Mouse (Mus musculus) olfactory bulb, adult 2 months (tissue): ENCODE data around the gene Trappc6a. TPM values are rescaled to one million over a fixed set of nuclear protein-coding genes. Genes with fewer than 3 reads are reported as not detected.

Experiments
- H3K27ac ChIP-seq: fragments of 200-500 bp; 2 replicates; pipeline ENCODE4 v1.5.1; 2012; ENCODE audit warnings: low read depth, low read length; ENCODE audit not compliant: insufficient read depth
- H3K4me1 ChIP-seq: fragments of 200-500 bp; 2 replicates; pipeline ENCODE4 v1.6.1; 2012; ENCODE audit warnings: low read length; ENCODE audit not compliant: control insufficient read depth, insufficient read depth
- H3K4me3 ChIP-seq: fragments of 200-500 bp; 2 replicates; pipeline ENCODE4 v1.5.1; 2012; ENCODE audit warnings: mild to moderate bottlenecking, low read depth, low read length, moderate library complexity; ENCODE audit not compliant: insufficient read depth
- CTCF ChIP-seq: fragments of 200-500 bp; IDR thresholded peaks from 2 replicates; pipeline ENCODE4 v1.5.1; 2012; ENCODE audit warnings: low read depth, mild to moderate bottlenecking, low read length, moderate library complexity; ENCODE audit not compliant: insufficient read depth
- POLR2A ChIP-seq: fragments of 200-500 bp; IDR thresholded peaks from 2 replicates; pipeline ENCODE4 v1.6.1; 2012; ENCODE audit warnings: mild to moderate bottlenecking, low read depth, low read length, moderate library complexity; ENCODE audit not compliant: insufficient read depth
- WGBS: fragments of 180-500 bp; shearing (Covaris S2); methylation state at CpG from one replicate; pipeline ENCODE4 v1.1.7; 2018; 5-methylcytosine and 5-hydroxymethylcytosine counted together
- polyA plus RNA-seq: library from polyadenylated mRNA; stranded (reverse); fragments of >200 nt; gene quantifications from 2 replicates; pipeline ENCODE4 v1.2.4, GENCODE M21; 2012; ENCODE audit warnings: low replicate concordance; ENCODE audit not compliant: missing spikeins, insufficient read depth, insufficient read length

Trappc6a gene
- polyA plus RNA-seq, 1 experiment = not detected

DNA sequence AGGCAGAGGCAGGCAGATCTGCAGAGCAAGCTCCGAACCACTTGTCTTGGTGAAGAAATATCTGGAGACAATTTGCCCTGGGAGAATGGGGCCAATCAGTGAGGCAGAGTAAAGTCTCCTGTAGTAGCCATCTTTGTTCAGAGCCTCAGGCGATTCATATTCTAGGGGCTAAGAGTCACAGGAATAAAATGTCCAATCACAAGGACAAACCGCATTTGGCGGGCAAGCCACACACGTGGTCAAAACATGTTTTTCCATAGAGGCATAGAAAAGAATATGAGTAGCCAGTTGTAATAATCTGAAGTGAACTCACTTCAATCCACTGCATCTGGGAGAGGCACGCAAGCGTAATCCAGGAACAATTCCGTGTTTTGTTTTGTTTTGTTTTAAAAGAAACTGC is 24.9 kb upstream of the Trappc6a start:
- TF ChIP-seq POLR2A = no peak
- no peak for TF ChIP-seq CTCF
- H3K27ac ChIP-seq = no peak overlapping the region
- WGBS = 85% methylated on average over 8 of the region's 8 CpGs
- no peaks in the 10 kb centered on the region for H3K4me1 ChIP-seq
- no peak overlapping the region for H3K4me3 ChIP-seq

DNA sequence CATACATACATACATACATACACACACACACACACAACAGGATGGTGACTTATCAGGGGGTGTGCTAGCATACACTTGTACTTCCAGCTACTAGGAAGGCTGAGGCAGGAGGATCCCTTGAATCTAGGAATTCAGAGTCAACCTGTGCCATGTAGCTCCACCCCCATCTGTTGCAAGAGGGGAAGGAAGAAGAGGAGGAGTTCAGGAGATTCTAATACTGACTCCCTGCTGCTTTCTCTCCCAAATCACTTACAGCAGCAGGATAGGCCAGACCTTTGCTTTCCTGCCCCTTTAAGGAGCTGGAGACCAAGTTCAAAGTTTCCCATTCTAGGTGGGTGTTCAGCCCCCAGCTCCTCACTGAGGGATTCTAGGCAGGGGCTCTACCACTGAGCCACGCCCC is 22.7 kb upstream of the Trappc6a start:
- WGBS = 100% methylated on average over 1 of the region's 1 CpGs
- no peak overlapping the region for H3K27ac ChIP-seq
- H3K4me3 ChIP-seq = no peak overlapping the region
- H3K4me1 ChIP-seq = peaks cover 6% of the 10 kb centered on the region
- TF ChIP-seq CTCF (no peak), POLR2A (no peak)

DNA sequence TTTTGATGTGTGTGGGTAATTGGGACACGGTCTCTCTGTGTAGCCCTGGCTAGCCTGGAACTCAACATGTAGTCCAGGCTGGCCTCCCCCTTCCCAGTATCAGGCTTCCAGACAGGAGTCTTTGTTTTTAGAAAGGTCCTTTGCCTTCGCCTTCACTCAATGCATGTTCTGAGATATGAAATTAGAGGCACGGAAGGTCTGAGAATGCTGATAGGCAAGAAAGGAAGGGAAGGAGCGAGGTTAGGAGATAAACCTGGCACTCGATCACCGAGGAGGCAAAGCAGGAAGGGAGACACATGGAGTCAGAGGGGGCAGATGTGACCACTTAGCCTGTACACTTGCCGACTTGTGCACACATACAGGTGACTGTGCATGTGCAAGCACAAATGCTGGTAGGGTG is 21.6 kb upstream of the Trappc6a start:
- WGBS = 95% methylated on average over 7 of the region's 7 CpGs
- Histone ChIP-seq H3K27ac (no peak overlapping the region), H3K4me1 (peaks cover 6% of the 10 kb centered on the region), H3K4me3 (no peak overlapping the region)
- no peak for TF ChIP-seq CTCF
- TF ChIP-seq POLR2A = no peak

- WGBS = 8% methylated on average over 31 of the region's 31 CpGs
- no peak for TF ChIP-seq POLR2A
- TF ChIP-seq CTCF = no peak
- peaks cover 6% of the 10 kb centered on the region for H3K4me1 ChIP-seq
- no peak overlapping the region for H3K27ac ChIP-seq
- H3K4me3 ChIP-seq = 0 out of 2 replicates have a peak overlapping the region, but pooled peaks have one; percentile 10
These were observed 18.7 kb upstream of the Trappc6a start for GRCm38 (mm10) chr7:19489525-19489924.

- Histone ChIP-seq H3K4me3 (no peak overlapping the region), H3K4me1 (peaks cover 8% of the 10 kb centered on the region), H3K27ac (no peak overlapping the region)
- 6% methylated on average over 26 of the region's 26 CpGs for WGBS
- no peak for TF ChIP-seq CTCF
These were observed 16.5 kb upstream of the Trappc6a start for GRCm38 (mm10) chr7:19491731-19492130.

- TF ChIP-seq CTCF = no peak
- no peak for TF ChIP-seq POLR2A
- 80% methylated on average over 25 of the region's 25 CpGs for WGBS
These were observed 13.3 kb upstream of the Trappc6a start for GRCm38 (mm10) chr7:19494751-19495474.

GRCm38 (mm10) chr7:19495521-19496213 is 12.5 kb upstream of the Trappc6a start:
- Histone ChIP-seq H3K27ac (no peak overlapping the region), H3K4me1 (peaks cover 2% of the 10 kb centered on the region; the same call in 1 of the 2 replicates), H3K4me3 (no peak overlapping the region)
- TF ChIP-seq CTCF = no peak
- TF ChIP-seq POLR2A = no peak
- WGBS = 68% methylated on average over 20 of the region's 20 CpGs

More at GRCm38 (mm10) chr7:19494751-19495474, 13.3 kb upstream of the Trappc6a start:
- Histone ChIP-seq H3K4me3 (no peak overlapping the region), H3K27ac (no peak overlapping the region), H3K4me1 (peaks cover 2% of the 10 kb centered on the region; the same call in 1 of the 2 replicates)

GRCm38 (mm10) chr7:19496214-19496555 is 12.0 kb upstream of the Trappc6a start:
- no peak overlapping the region for H3K4me3 ChIP-seq
- WGBS = 82% methylated on average over 5 of the region's 5 CpGs
- H3K4me1 ChIP-seq = peaks cover 2% of the 10 kb centered on the region; the same call in 1 of the 2 replicates
- TF ChIP-seq POLR2A = no peak
- no peak for TF ChIP-seq CTCF
- no peak overlapping the region for H3K27ac ChIP-seq

GRCm38 (mm10) chr7:19498326-19498725 is 9.9 kb upstream of the Trappc6a start:
- TF ChIP-seq POLR2A (no peak), CTCF (no peak)
- H3K27ac ChIP-seq = no peak overlapping the region
- H3K4me1 ChIP-seq = peaks cover 2% of the 10 kb centered on the region; the same call in 1 of the 2 replicates
- H3K4me3 ChIP-seq = no peak overlapping the region
- 88% methylated on average over 4 of the region's 4 CpGs for whole genome bisulfite sequencing
